In the genomic region with DNA sequence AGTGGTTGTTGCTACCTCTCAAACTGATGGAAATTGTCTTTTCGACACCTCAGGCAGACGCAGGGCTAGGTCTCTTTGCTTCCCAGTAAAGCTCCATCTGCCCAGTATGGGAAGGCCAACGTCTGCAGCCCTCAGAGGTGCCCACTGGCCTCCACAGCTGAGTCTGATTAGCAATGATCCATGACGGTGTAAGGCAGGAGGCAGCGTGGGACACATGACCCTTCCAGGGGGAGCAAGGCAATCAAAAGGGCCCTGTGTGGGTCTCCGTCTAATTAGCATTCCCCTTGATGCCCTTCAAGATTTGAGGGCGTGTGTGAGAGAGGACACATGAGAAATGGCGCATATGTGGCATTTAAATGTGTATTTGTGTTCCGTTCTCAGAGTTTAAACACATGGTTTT, we compare ENCODE assay signal across 20 mouse cellular contexts.
A peak's percentile ranks its signal among the peaks of the same experiment; 100 is the strongest.
DNase-seq lines count a peak whose midpoint lies in the region; ATAC-seq lines count a peak whose summit lies in the region.
"Had no signal": no experiment of that assay in that cellular context is flagged by ENCODE, and none has a peak within 500 bp of the region (broad histone marks: within the 10 kb centered on the region; RNA-seq: fewer than 3 reads in every experiment).

No protein-coding gene starts in this region.

- DNase-seq in hindbrain, embryonic 10.5 days (ENCODE audit: low spot score): peak; percentile 68
- peak; percentile 72 for DNase-seq in embryo, embryonic 10.5 days (ENCODE audit: low spot score)
- peak; percentile 78 for DNase-seq in embryonic facial prominence, embryonic 11.5 days (ENCODE audit: low spot score)
- no peak for DNase-seq in urinary bladder, postnatal 14 days (ENCODE audit: low spot score)
- no peak for DNase-seq in cerebellum, adult 9-11 months
- DNase-seq: adrenal gland, postnatal 25 days; cerebellum, adult 9-10 months; heart, postnatal 14 days; kidney, postnatal 36 days; layer of hippocampus, postnatal 36 days; lung, embryonic 14.5 days; lung, postnatal 36 days; right cerebral cortex, postnatal 14 days; spleen, adult 18-20 months had no signal

- no peaks in the 10 kb centered on the region for H3K27me3 ChIP-seq in hindbrain, embryonic 10.5 days (ENCODE audit: insufficient read depth, poor library complexity, severe bottlenecking)
- H3K27me3 ChIP-seq in hindbrain, embryonic 16.5 days (replicated peaks; ENCODE audit: control insufficient read depth, insufficient read depth, low read length): no peaks in the 10 kb centered on the region
- H3K27me3 ChIP-seq in embryonic facial prominence, embryonic 11.5 days (ENCODE audit: control insufficient read depth, insufficient read depth, low read length): no peaks in the 10 kb centered on the region
- no peaks in the 10 kb centered on the region for H3K27me3 ChIP-seq in limb, embryonic 12.5 days

- 0 out of 2 replicates have a peak, but pooled peaks cover 5% of the 10 kb centered on the region for H3K9me3 ChIP-seq in hindbrain, embryonic 10.5 days
- H3K9me3 ChIP-seq in hindbrain, embryonic 16.5 days (ENCODE audit: control insufficient read depth, low read length): no peaks in the 10 kb centered on the region
- no peaks in the 10 kb centered on the region for H3K9me3 ChIP-seq in embryonic facial prominence, embryonic 11.5 days (replicated peaks; ENCODE audit: control insufficient read depth, low read length)
- H3K9me3 ChIP-seq in limb, embryonic 12.5 days: peaks cover 6% of the 10 kb centered on the region; the same call in 1 of the 2 replicates

- H3K36me3 ChIP-seq in hindbrain, embryonic 10.5 days: no peaks in the 10 kb centered on the region
- no peaks in the 10 kb centered on the region for H3K36me3 ChIP-seq in hindbrain, embryonic 16.5 days (ENCODE audit: control insufficient read depth, insufficient read depth, low read length)
- no peaks in the 10 kb centered on the region for H3K36me3 ChIP-seq in embryonic facial prominence, embryonic 11.5 days (replicated peaks; ENCODE audit: control insufficient read depth, insufficient read depth, low read depth, low read length)
- no peaks in the 10 kb centered on the region for H3K36me3 ChIP-seq in limb, embryonic 12.5 days
- H3K36me3 ChIP-seq: heart, embryonic 13.5 days had no signal

- H3K9ac ChIP-seq in hindbrain, embryonic 16.5 days (ENCODE audit: low read depth, low read length): no peak overlapping the region
- H3K9ac ChIP-seq in embryonic facial prominence, embryonic 11.5 days (replicated peaks; ENCODE audit: low read length): no peak overlapping the region
- H3K9ac ChIP-seq in limb, embryonic 12.5 days (replicated peaks): no peak overlapping the region
- H3K9ac ChIP-seq: heart, embryonic 13.5 days; liver, embryonic 14.5 days; lung, embryonic 14.5 days had no signal

- 35% methylated on average over 9 of the region's 9 CpGs for WGBS in hindbrain, embryonic 10.5 days
- 39% methylated on average over 9 of the region's 9 CpGs for WGBS in hindbrain, embryonic 16.5 days
- WGBS in embryonic facial prominence, embryonic 11.5 days: 18% methylated on average over 9 of the region's 9 CpGs
- 12% methylated on average over 9 of the region's 9 CpGs for WGBS in limb, embryonic 12.5 days

- peak overlapping the region; percentile 62; the same call in 1 of the 2 replicates for H3K27ac ChIP-seq in hindbrain, embryonic 10.5 days
- H3K27ac ChIP-seq in hindbrain, embryonic 16.5 days (ENCODE audit: low read depth, low read length): no peak overlapping the region
- H3K27ac ChIP-seq in embryonic facial prominence, embryonic 11.5 days (replicated peaks; ENCODE audit: low read depth, low read length): no peak overlapping the region
- peak overlapping the region; percentile 70 for H3K27ac ChIP-seq in limb, embryonic 12.5 days
- H3K27ac ChIP-seq: heart, embryonic 13.5 days; liver, embryonic 14.5 days had no signal

- H3K4me2 ChIP-seq in hindbrain, embryonic 16.5 days (ENCODE audit: low read length): no peak overlapping the region
- H3K4me2 ChIP-seq in embryonic facial prominence, embryonic 11.5 days (ENCODE audit: low read depth, low read length): no peak overlapping the region
- no peak overlapping the region for H3K4me2 ChIP-seq in limb, embryonic 12.5 days
- H3K4me2 ChIP-seq: heart, embryonic 13.5 days; lung, embryonic 14.5 days had no signal

- H3K4me3 ChIP-seq in hindbrain, embryonic 10.5 days: no peak overlapping the region
- H3K4me3 ChIP-seq in hindbrain, embryonic 16.5 days (ENCODE audit: low read length): no peak overlapping the region
- no peak overlapping the region for H3K4me3 ChIP-seq in embryonic facial prominence, embryonic 11.5 days (ENCODE audit: low read depth, low read length)
- H3K4me3 ChIP-seq in limb, embryonic 12.5 days (replicated peaks): no peak overlapping the region
- H3K4me3 ChIP-seq: heart, embryonic 13.5 days; megakaryocyte, embryonic 14.5 days had no signal

- no peak for ATAC-seq in hindbrain, embryonic 16.5 days
- ATAC-seq in embryonic facial prominence, embryonic 11.5 days (replicated peaks; ENCODE audit: insufficient number of reproducible peaks, low FRiP score, low TSS enrichment, low read depth): 0 out of 2 replicates have a peak, but pooled peaks have one; percentile 41
- ATAC-seq in limb, embryonic 12.5 days (ENCODE audit: insufficient number of reproducible peaks, insufficient read depth, low FRiP score, low TSS enrichment, low read depth): no peak
- ATAC-seq: intestine, postnatal 0 days had no signal

- H3K4me1 ChIP-seq in hindbrain, embryonic 10.5 days (replicated peaks): peaks cover 53% of the 10 kb centered on the region
- no peaks in the 10 kb centered on the region for H3K4me1 ChIP-seq in hindbrain, embryonic 16.5 days (ENCODE audit: control insufficient read depth, insufficient read depth, low read depth, low read length)
- peaks cover 6% of the 10 kb centered on the region; the same call in 1 of the 2 replicates for H3K4me1 ChIP-seq in embryonic facial prominence, embryonic 11.5 days (ENCODE audit: control insufficient read depth, insufficient read depth, low read length)
- peaks cover 50% of the 10 kb centered on the region for H3K4me1 ChIP-seq in limb, embryonic 12.5 days (replicated peaks)

Comparison
In these comparisons a context has a peak if more than half of its experiments do, and no peak if none do; other contexts are left out.
1. H3K27ac ChIP-seq: peak in hindbrain, embryonic 10.5 days (single experiment) and limb, embryonic 12.5 days (single experiment); none in hindbrain, embryonic 16.5 days (single experiment) and embryonic facial prominence, embryonic 11.5 days (single experiment).
2. DNase-seq: peak in hindbrain, embryonic 10.5 days (single experiment), embryo, embryonic 10.5 days (single experiment) and embryonic facial prominence, embryonic 11.5 days (single experiment); none in urinary bladder, postnatal 14 days (single experiment) and cerebellum, adult 9-11 months (single experiment).